Mouse (Mus musculus) telencephalon, adult 2 months (tissue): ENCODE data around the gene Mpped2.

Experiments used
- DNase-seq: peaks from one replicate; pipeline ENCODE4 v3.0.0-alpha.2; 2011; ENCODE audit warnings: low read depth, low spot score

Mpped2 gene

GRCm38 (mm10) chr2:106855184-106855583, 162.1 kb downstream of the Mpped2 start:
- DNase-seq: no peak

DNA sequence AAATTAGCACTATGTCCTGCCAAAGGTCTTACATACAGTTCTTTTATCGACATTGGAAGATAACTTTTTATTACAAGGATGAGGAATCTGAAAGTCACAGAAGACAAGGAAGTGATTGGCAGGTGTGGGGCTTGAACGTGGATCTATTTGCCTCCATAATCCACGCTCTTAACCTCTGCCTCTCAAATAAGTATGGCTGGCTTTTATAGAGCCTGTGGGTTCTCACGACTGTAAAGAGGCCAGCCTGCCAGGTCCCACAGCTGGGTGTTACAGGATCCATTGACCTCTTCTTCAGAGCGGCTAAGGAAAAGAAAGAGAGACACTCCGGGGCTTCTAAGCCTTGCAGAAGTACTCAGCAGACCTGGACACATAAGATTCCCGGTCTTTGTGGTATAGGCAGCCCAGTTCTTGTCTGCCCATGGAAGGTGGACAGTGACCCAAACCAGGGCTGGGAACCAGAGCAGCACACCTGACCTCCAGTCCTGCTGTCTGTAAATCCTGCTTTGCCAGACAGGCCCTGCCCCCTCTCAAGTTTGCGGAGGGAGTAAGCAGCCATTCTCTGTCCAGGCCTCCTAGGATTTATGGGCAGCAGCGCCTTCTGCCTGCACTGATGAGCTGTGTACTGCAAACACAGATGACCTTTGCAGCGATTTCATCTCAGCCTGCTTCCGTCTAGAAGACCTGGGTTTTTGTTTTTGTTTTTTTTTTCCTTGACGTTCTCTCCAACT, 162.7 kb downstream of the Mpped2 start:
- DNase-seq: no peak

GRCm38 (mm10) chr2:106856361-106856961, 163.4 kb downstream of the Mpped2 start:
- DNase-seq: no peak

DNA sequence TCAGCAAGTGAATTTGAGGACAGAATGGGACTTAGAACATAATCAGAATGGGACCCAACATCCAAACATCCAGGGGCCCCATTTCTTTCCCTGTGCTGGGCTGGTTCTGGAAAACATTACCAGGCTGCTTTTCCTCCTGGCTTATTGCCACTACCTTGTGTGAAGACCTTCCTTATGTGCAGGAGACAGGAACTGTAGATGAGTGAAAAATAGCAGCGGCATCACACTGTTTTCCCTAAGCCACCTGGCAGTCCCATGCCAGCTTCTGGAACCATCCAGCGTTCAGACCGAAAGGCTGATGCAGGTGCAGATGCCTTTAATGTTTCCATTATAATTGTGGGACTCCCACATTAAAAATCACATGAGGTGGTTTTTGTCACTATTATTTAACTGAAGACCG, 164.2 kb downstream of the Mpped2 start:
- DNase-seq: no peak

- DNase-seq: no peak
These were observed 164.6 kb downstream of the Mpped2 start for GRCm38 (mm10) chr2:106857711-106858110.

DNA sequence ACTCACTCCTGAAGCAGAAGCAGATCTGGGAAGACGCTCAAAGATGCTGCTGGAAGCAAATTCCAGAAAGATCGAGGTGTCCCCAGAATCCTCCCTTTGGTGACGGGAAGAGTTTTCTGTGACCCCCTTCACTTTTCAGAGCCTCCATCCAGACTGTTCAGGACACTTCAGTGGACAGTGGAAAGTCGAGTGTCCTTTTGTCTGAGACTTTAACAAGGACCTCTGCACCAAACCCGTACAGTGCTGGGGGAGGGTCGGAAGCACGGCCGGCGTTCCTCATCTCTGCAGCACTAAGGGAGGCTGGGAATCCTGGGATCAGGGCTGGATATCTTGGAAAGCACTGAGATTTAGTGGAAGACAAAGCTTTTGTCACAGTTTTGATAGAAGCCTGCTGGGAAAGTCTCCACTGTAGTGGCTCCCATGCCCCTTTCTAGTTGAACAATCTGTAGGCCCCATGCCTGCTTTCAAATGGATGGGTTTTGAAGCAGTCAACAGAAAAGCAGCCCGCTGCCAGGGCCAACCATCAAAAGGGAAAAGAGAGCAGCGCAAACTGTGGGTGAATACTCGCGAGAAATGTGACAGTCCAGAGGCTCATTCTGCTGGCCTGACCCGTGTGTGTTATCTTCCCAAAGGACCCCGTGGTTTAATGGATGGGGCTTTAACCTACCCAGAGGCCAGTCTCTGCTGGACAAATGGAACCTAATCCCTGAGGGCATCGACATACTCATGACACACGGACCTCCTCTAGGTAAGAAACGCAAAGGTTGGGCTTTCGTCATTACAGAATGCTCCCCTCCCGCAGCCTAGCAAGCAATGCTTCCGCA, 168.0 kb downstream of the Mpped2 start:
- DNase-seq: no peak

- no peak for DNase-seq
These were observed 170.1 kb downstream of the Mpped2 start for GRCm38 (mm10) chr2:106863050-106863653.

DNA sequence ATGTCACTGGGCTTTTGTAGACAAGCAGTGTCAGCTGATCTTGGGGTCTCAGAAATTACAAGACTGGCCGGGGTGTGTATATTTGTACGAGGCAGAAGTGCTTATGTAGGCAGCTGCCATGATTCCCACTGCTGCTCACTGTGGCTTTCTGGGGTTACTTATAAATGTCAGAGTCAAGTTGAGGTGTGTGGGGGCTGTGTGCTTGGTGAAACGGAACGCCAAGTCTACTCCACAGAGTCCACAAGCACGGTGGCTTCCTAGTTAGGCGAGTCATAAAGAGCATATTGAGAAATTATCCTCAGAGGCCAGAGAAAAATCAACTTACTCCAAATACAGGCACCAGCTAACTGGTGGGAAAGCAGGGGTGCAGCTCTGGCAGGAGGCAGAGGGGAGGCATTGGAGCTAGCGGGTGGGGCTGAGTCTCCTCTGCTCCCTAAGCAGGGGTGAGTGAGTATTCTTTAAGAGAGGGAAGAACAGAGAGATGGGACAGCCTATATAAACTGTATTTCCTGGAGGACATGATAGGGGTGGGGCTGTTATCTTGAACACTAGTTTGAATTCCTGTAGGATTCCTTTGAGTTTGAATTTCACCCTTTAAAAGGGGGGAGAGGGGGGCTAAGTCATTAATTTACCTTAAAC, 172.2 kb downstream of the Mpped2 start:
- no peak for DNase-seq

GRCm38 (mm10) chr2:106866303-106866702, 173.2 kb downstream of the Mpped2 start:
- no peak for DNase-seq

DNA sequence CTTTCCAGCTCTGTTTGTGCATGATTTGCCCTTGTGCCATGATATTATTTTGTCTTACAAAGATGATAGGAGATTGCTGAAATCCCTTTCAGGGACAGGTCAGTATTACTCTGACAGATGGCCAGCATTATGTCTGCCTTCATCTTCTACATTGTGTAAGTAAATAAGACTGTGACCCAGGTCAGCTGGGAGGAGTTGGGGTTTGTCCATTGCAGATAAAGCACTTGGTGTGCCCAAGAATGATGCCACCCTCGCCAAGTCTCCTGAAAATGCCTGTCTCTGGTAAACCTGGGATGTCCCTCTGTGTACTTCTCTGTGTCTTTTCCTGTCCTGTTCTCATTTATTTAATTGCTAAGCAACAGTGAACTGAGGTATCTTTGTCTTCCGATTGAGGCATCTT, 177.8 kb downstream of the Mpped2 start:
- DNase-seq: no peak

- DNase-seq: no peak
These were observed 180.1 kb downstream of the Mpped2 start for GRCm38 (mm10) chr2:106873166-106873565.

GRCm38 (mm10) chr2:106883390-106883789, 190.3 kb downstream of the Mpped2 start:
- no peak for DNase-seq

DNA sequence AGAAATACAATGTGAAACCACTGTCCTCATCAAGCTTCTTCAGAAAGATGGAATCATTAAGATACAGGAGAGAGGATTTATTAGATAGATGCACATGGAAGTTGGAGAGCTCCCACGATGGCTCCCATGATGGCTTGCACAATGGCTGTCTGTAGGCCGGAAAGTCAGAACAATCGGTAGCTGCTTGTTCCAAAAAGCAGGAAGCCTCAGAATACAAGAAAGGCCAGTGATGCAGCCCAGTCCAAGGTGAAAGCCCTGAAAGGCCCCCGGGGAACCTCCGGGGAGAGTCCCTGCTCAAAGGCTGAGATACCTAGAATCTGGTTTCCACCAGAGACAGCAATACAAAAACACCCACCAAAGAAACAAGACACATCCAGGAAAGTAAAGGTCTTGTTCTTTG, 195.1 kb downstream of the Mpped2 start:
- DNase-seq: no peak

GRCm38 (mm10) chr2:106889297-106890000, 196.4 kb downstream of the Mpped2 start:
- DNase-seq: no peak

DNA sequence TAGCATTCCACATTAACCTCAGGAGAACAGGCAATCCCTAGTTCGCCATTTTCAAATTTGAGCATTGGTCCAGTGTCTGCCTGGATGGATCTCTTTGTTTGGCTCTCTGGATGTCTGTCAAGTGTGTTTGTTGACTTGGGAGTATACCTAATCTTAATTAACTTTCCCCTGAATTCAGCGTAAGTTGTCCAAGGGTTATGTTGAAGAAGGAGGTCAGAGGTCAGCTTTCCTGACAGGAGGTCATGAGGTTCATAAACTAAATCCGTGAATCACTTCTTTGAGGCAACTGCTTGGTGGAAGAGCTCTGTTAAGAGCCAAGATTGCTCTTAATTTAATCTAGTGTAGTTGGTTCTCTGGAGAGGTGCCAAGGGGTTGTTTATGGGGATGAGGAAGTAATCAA, 200.3 kb downstream of the Mpped2 start:
- DNase-seq: no peak

- no peak for DNase-seq
These were observed 202.4 kb downstream of the Mpped2 start for GRCm38 (mm10) chr2:106895326-106896023.

DNA sequence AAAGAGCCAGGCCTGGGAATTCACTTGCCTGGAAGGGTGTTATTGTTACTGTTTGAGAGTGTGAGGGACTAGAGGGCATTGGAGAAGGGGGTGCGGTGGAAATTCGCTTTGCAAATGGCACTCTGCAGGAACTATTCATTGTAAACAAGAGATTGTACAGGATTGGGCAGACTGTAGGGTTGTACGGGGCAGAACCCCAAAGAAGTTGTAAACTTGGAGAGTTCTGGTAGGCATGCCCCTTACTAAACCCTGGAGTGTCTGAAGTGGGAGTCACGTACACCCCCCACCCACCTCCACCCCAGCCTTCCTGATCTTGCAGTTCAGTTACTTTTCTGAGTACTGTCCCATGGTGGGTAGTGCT, 202.9 kb downstream of the Mpped2 start:
- no peak for DNase-seq

DNA sequence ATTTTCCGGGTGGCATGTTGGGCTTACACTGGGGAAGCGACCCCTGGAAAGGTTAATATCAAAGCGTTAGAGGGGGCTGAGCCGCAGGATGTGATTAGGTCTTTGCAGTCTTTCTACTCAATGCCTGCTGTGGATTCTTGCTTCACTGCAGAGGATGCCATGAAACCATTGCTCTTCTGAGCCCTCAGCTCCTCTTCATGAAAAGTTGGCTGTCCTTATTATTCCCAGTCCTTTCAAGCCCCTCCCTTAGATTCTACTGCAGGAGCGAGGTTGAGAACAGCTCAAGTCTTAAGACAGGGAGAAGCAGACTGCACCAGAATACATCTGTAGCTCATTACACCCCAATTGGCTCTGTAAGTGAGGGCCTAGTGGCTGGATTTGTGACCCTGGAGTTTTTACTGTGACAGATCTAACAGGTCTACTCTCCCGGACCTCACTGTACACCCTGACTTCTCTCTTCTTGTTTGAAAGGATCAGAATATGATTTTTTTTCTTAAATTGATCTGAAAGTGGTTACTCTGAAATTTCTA, 218.9 kb downstream of the Mpped2 start:
- no peak for DNase-seq
